Mouse (Mus musculus): ENCODE results near the gene Dcaf10. TPM values are rescaled to one million over a fixed set of nuclear protein-coding genes. Genes with fewer than 3 reads are reported as not detected.

The Dcaf10 gene
- total and polyA plus RNA-seq, 3 experiments = 13.8 to 28.8 (median 18.0) TPM

- DNase-seq (ENCODE audit: low spot score) (peak; percentile 92), ATAC-seq (ENCODE audit: extremely low read depth, insufficient number of reproducible peaks, low FRiP score, poor library complexity, severe bottlenecking) (peak; percentile 81)
- H3K27me3 ChIP-seq (ENCODE audit: insufficient read depth, low read length) = no peaks in the 10 kb centered on the region; the same call in 1 of the 2 replicates
- TF ChIP-seq TAL1 (conservative IDR thresholded peaks at IDR 0.05; ENCODE audit: low read depth, low read length) (no peak), GATA2 (IDR thresholded peaks at IDR 0.05; ENCODE audit: borderline replicate concordance, low read depth, low read length) (no peak), GATA1 (IDR thresholded peaks at IDR 0.05; ENCODE audit: borderline replicate concordance, low read length) (no peak), POLR2AphosphoS5 (IDR thresholded peaks at IDR 0.05; ENCODE audit: insufficient replicate concordance, low read depth, low read length) (no peak), CTCF (IDR thresholded peaks at IDR 0.05; ENCODE audit: low read depth, low read length) (no peak)
- H3K4me1 ChIP-seq (ENCODE audit: insufficient read depth, low read depth, low read length) = peaks cover 24% of the 10 kb centered on the region
- H3K4me3 ChIP-seq (ENCODE audit: low read depth, low read length) = peak overlapping the region; percentile 100
- H3K36me3 ChIP-seq (replicated peaks) = peaks cover 39% of the 10 kb centered on the region
- no peaks in the 10 kb centered on the region for H3K9me3 ChIP-seq (replicated peaks)
These were observed 21.6 kb upstream of the Dcaf10 start for GRCm38 (mm10) chr4:45320159-45320816.

- peaks cover 33% of the 10 kb centered on the region for H3K27me3 ChIP-seq (ENCODE audit: insufficient read depth, low read length)
- no peak overlapping the region for H3K4me3 ChIP-seq (ENCODE audit: low read depth, low read length)
- H3K4me1 ChIP-seq (ENCODE audit: insufficient read depth, low read depth, low read length) = peaks cover 10% of the 10 kb centered on the region
- peaks cover 4% of the 10 kb centered on the region for H3K9me3 ChIP-seq (replicated peaks)
- ATAC-seq (ENCODE audit: extremely low read depth, insufficient number of reproducible peaks, low FRiP score, poor library complexity, severe bottlenecking) (no peak), DNase-seq (ENCODE audit: low spot score) (no peak)
- H3K36me3 ChIP-seq (replicated peaks) = no peaks in the 10 kb centered on the region
- TF ChIP-seq GATA1 (IDR thresholded peaks at IDR 0.05; ENCODE audit: borderline replicate concordance, low read length) = no peak
These were observed 10.8 kb upstream of the Dcaf10 start for GRCm38 (mm10) chr4:45331139-45331538.

GRCm38 (mm10) chr4:45332466-45332865 is 9.4 kb upstream of the Dcaf10 start:
- Histone ChIP-seq H3K36me3 (replicated peaks) (no peaks in the 10 kb centered on the region), H3K27me3 (ENCODE audit: insufficient read depth, low read length) (peaks cover 27% of the 10 kb centered on the region), H3K4me3 (ENCODE audit: low read depth, low read length) (no peak overlapping the region), H3K9me3 (replicated peaks) (peaks cover 4% of the 10 kb centered on the region), H3K4me1 (ENCODE audit: insufficient read depth, low read depth, low read length) (peaks cover 10% of the 10 kb centered on the region)
- TF ChIP-seq POLR2AphosphoS5 (IDR thresholded peaks at IDR 0.05; ENCODE audit: insufficient replicate concordance, low read depth, low read length) (no peak), GATA1 (IDR thresholded peaks at IDR 0.05; ENCODE audit: borderline replicate concordance, low read length) (no peak), CTCF (IDR thresholded peaks at IDR 0.05; ENCODE audit: low read depth, low read length) (no peak), TAL1 (conservative IDR thresholded peaks at IDR 0.05; ENCODE audit: low read depth, low read length) (no peak), GATA2 (IDR thresholded peaks at IDR 0.05; ENCODE audit: borderline replicate concordance, low read depth, low read length) (no peak)
- no peak for ATAC-seq (ENCODE audit: extremely low read depth, insufficient number of reproducible peaks, low FRiP score, poor library complexity, severe bottlenecking)
- no peak for DNase-seq (ENCODE audit: low spot score)

- H3K9me3 ChIP-seq (replicated peaks) = no peaks in the 10 kb centered on the region
- H3K4me3 ChIP-seq (ENCODE audit: low read depth, low read length) = peak overlapping the region; percentile 92
- peaks cover 15% of the 10 kb centered on the region for H3K36me3 ChIP-seq (replicated peaks)
- TF ChIP-seq CTCF (IDR thresholded peaks at IDR 0.05; ENCODE audit: low read depth, low read length) (no peak), POLR2AphosphoS5 (IDR thresholded peaks at IDR 0.05; ENCODE audit: insufficient replicate concordance, low read depth, low read length) (no peak), TAL1 (conservative IDR thresholded peaks at IDR 0.05; ENCODE audit: low read depth, low read length) (no peak), GATA2 (IDR thresholded peaks at IDR 0.05; ENCODE audit: borderline replicate concordance, low read depth, low read length) (no peak), GATA1 (IDR thresholded peaks at IDR 0.05; ENCODE audit: borderline replicate concordance, low read length) (no peak)
- H3K27me3 ChIP-seq (ENCODE audit: insufficient read depth, low read length) = peaks cover 10% of the 10 kb centered on the region
- H3K4me1 ChIP-seq (ENCODE audit: insufficient read depth, low read depth, low read length) = peaks cover 20% of the 10 kb centered on the region
- ATAC-seq (ENCODE audit: extremely low read depth, insufficient number of reproducible peaks, low FRiP score, poor library complexity, severe bottlenecking) (no peak), DNase-seq (ENCODE audit: low spot score) (no peak)
These were observed 675 bp upstream of the Dcaf10 start for GRCm38 (mm10) chr4:45341226-45341625.

- Histone ChIP-seq H3K4me3 (ENCODE audit: low read depth, low read length) (peak within 1 kb of the TSS; percentile 92), H3K36me3 (replicated peaks) (peaks cover 27% of the 10 kb centered on the region), H3K9me3 (replicated peaks) (no peaks in the 10 kb centered on the region), H3K4me1 (ENCODE audit: insufficient read depth, low read depth, low read length) (peaks cover 20% of the 10 kb centered on the region), H3K27me3 (ENCODE audit: insufficient read depth, low read length) (peaks cover 8% of the 10 kb centered on the region; the same call in 1 of the 2 replicates)
- no peak for TF ChIP-seq CTCF (IDR thresholded peaks at IDR 0.05; ENCODE audit: low read depth, low read length)
- TF ChIP-seq TAL1 (conservative IDR thresholded peaks at IDR 0.05; ENCODE audit: low read depth, low read length) = no peak
- TF ChIP-seq GATA1 (IDR thresholded peaks at IDR 0.05; ENCODE audit: borderline replicate concordance, low read length) = no peak
- TF ChIP-seq POLR2AphosphoS5 (IDR thresholded peaks at IDR 0.05; ENCODE audit: insufficient replicate concordance, low read depth, low read length) = no peak
- TF ChIP-seq GATA2 (IDR thresholded peaks at IDR 0.05; ENCODE audit: borderline replicate concordance, low read depth, low read length) = no peak
- ATAC-seq (ENCODE audit: extremely low read depth, insufficient number of reproducible peaks, low FRiP score, poor library complexity, severe bottlenecking) = no peak
- peak; percentile 67 for DNase-seq (ENCODE audit: low spot score)
These were observed 620 bp downstream of the Dcaf10 start, which contains the start of gene Exosc3 for GRCm38 (mm10) chr4:45342286-45343155. Gene Exosc3 (minus strand): TSS chr4:45342732.

- H3K36me3 ChIP-seq (replicated peaks) = peaks cover 70% of the 10 kb centered on the region
- H3K27me3 ChIP-seq (ENCODE audit: insufficient read depth, low read length) = no peaks in the 10 kb centered on the region
- no peak overlapping the region for H3K4me3 ChIP-seq (ENCODE audit: low read depth, low read length)
- no peak for ATAC-seq (ENCODE audit: extremely low read depth, insufficient number of reproducible peaks, low FRiP score, poor library complexity, severe bottlenecking)
- no peaks in the 10 kb centered on the region for H3K4me1 ChIP-seq (ENCODE audit: insufficient read depth, low read depth, low read length)
- no peaks in the 10 kb centered on the region for H3K9me3 ChIP-seq (replicated peaks)
- no peak for DNase-seq (ENCODE audit: low spot score)
- no peak for TF ChIP-seq CTCF (IDR thresholded peaks at IDR 0.05; ENCODE audit: low read depth, low read length)
- no peak for TF ChIP-seq GATA1 (IDR thresholded peaks at IDR 0.05; ENCODE audit: borderline replicate concordance, low read length)
- no peak for TF ChIP-seq POLR2AphosphoS5 (IDR thresholded peaks at IDR 0.05; ENCODE audit: insufficient replicate concordance, low read depth, low read length)
- no peak for TF ChIP-seq GATA2 (IDR thresholded peaks at IDR 0.05; ENCODE audit: borderline replicate concordance, low read depth, low read length)
- TF ChIP-seq TAL1 (conservative IDR thresholded peaks at IDR 0.05; ENCODE audit: low read depth, low read length) = no peak
These were observed 14.8 kb downstream of the Dcaf10 start for GRCm38 (mm10) chr4:45356653-45357052.

All from G1E (cell line).